Mouse (Mus musculus) heart, postnatal 0 days (tissue): Measurements from ENCODE around the gene Klf5.

Experiments used
- CTCF ChIP-seq: IDR thresholded peaks from 2 replicates; pipeline ENCODE4 v1.5.1; 2016; ENCODE audit warnings: antibody characterized with exemption, control low read depth, low read depth
- EP300 ChIP-seq: IDR thresholded peaks from 2 replicates; pipeline ENCODE4 v1.6.1; 2016; ENCODE audit warnings: antibody characterized with exemption, low read depth

DNA sequence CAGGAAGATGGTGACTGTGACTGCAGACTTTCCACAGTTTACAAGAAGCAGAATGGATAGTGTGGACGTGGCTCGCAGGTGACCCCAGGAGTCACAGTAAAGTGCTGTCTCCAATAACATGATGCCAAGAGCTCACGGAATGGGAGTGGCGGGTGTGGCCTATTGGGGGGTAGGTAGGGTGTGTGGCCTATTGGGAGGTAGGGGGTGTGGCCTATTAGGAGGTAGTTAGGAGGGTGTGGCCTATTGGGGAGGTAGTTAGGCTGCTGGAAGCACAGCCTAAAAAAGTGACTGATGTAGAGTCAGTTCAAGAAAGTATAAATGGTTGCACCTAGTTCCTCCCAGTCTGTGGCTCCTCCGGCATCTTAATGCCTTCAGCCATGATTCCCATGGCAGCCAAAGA is 22.2 kb downstream of the Klf5 start:
- no peak for TF ChIP-seq EP300
- no peak for TF ChIP-seq CTCF
